Mouse (Mus musculus) embryo, embryonic 10.5 days (tissue): ENCODE measurements around the gene Gm20795.
"Not testable (repeated sequence)": the region's sequence is repeated elsewhere in the genome, so short reads cannot be mapped to it uniquely, and the experiment has no call there.

ENCODE experiments used
- DNase-seq: peaks from one replicate; pipeline ENCODE4 v3.0.0-alpha.2; 2015; ENCODE audit warnings: low spot score

Gene Gm20795

DNA sequence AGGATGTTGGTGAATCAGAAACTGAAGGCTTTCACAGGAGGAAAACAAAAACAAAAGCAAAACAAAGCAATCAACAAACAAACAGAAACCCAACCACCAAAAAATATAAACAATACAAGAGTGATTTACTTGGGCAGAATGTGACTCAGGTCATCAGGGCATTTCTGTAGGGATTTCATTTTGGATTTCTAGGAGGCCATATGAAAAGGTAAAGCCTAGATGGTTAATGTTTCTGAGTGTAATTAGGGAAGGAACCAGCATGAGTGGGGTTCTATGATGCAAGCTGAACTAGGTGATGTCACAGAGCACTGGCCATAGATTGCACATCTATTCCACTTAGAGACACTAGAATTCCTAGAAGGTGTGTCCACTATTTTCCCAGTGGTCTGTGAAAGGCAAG, at the start of gene Gm20795:
Gene Gm20795 (plus strand): TSS at position 301 of the 400 bp plus-strand sequence.
- not testable (repeated sequence) for DNase-seq

DNA sequence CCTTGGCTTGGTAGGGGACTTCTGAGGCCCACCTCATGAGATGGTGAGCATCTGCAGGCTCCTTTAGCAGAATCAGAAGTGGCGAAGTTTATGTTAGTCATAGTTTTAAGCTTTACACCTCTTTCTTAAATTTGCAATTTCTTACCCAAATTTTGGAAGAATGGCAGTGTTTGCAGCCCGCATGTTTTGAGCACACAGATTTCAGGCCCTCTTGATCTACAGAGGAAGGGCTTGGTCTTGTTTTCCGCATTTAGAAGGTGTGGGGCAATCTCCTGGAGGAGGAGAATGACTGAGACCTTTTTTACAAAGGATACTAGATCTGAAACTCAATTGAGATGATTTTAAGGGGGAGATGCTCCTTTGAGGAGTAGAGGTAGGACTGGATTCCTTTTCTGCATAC, 29.0 kb upstream of the Gm20795 start, which contains the start of gene Gm21797:
Gene Gm21797 (minus strand): TSS at position 101 of the 400 bp plus-strand sequence.
- DNase-seq, result not testable (repeated sequence)
